Comparison of ENCODE assay signal across 20 mouse cellular contexts in genomic region chr2:134968380-134968779, GRCm38 (mm10).
A peak's percentile ranks its signal among the peaks of the same experiment; 100 is the strongest.
DNase-seq lines count a peak whose midpoint lies in the region; ATAC-seq and TF ChIP-seq lines count a peak whose summit lies in the region.
"Had no signal": no experiment of that assay in that cellular context is flagged by ENCODE, and none has a peak within 500 bp of the region (broad histone marks: within the 10 kb centered on the region; RNA-seq: fewer than 3 reads in every experiment).

No protein-coding gene starts in this region.

- no peaks in the 10 kb centered on the region for H3K36me3 ChIP-seq in stomach, postnatal 0 days (ENCODE audit: control insufficient read depth, insufficient read depth, low read length)
- H3K36me3 ChIP-seq: embryonic facial prominence, embryonic 10.5 days; embryonic facial prominence, embryonic 12.5 days; forebrain, embryonic 15.5 days; G1E had no signal

- peak; percentile 64; the same call in 1 of the 2 replicates for ATAC-seq in stomach, postnatal 0 days (ENCODE audit: low FRiP score, low TSS enrichment)
- ATAC-seq: CD4-positive, CD25-positive, alpha-beta regulatory T cell, adult 4 months; forebrain, embryonic 13.5 days; forebrain, embryonic 15.5 days; forebrain, postnatal 0 days had no signal

- H3K9me3 ChIP-seq in stomach, postnatal 0 days (ENCODE audit: control insufficient read depth, low read length): no peaks in the 10 kb centered on the region
- H3K9me3 ChIP-seq: embryonic facial prominence, embryonic 10.5 days; embryonic facial prominence, embryonic 12.5 days; forebrain, embryonic 13.5 days; forebrain, embryonic 15.5 days; G1E had no signal

- H3K27me3 ChIP-seq in stomach, postnatal 0 days (ENCODE audit: control insufficient read depth, insufficient read depth, low read length): no peaks in the 10 kb centered on the region
- H3K27me3 ChIP-seq: CH12.LX; embryonic facial prominence, embryonic 12.5 days; forebrain, embryonic 13.5 days; forebrain, embryonic 15.5 days had no signal

- WGBS in stomach, postnatal 0 days: 65% methylated on average over 3 of the region's 3 CpGs

- H3K4me1 ChIP-seq in stomach, postnatal 0 days (replicated peaks; ENCODE audit: control insufficient read depth, insufficient read depth): no peaks in the 10 kb centered on the region
- H3K4me1 ChIP-seq: embryonic facial prominence, embryonic 10.5 days; embryonic facial prominence, embryonic 12.5 days; forebrain, embryonic 13.5 days; forebrain, embryonic 15.5 days had no signal

- intact Hi-C loops in gastrocnemius, postnatal 14 days (cut with DNase I; ENCODE audit: low total_unique reads): no loop called here

- H3K27ac ChIP-seq in layer of hippocampus, adult 2 months: peak overlapping the region; percentile 6
- no peak overlapping the region for H3K27ac ChIP-seq in stomach, postnatal 0 days (replicated peaks)
- H3K27ac ChIP-seq: embryonic facial prominence, embryonic 10.5 days; embryonic facial prominence, embryonic 12.5 days; forebrain, embryonic 13.5 days; forebrain, embryonic 15.5 days had no signal

- no peak overlapping the region for H3K4me2 ChIP-seq in stomach, postnatal 0 days (replicated peaks; ENCODE audit: low read depth)
- H3K4me2 ChIP-seq: embryonic facial prominence, embryonic 12.5 days; forebrain, embryonic 13.5 days; forebrain, embryonic 15.5 days had no signal

- no peak for TF ChIP-seq CTCF in layer of hippocampus, adult 2 months (conservative IDR thresholded peaks at IDR 0.05)
- no peak for TF ChIP-seq CTCF in stomach, postnatal 0 days (IDR thresholded peaks at IDR 0.05; ENCODE audit: low read depth)

- no peak overlapping the region for H3K4me3 ChIP-seq in layer of hippocampus, adult 2 months
- H3K4me3 ChIP-seq in stomach, postnatal 0 days (ENCODE audit: low read depth, low read length): no peak overlapping the region
- H3K4me3 ChIP-seq: embryonic facial prominence, embryonic 10.5 days; embryonic facial prominence, embryonic 12.5 days; forebrain, embryonic 13.5 days; forebrain, embryonic 15.5 days had no signal

- DNase-seq in layer of hippocampus, adult 2 months (ENCODE audit: low spot score in 2 of 2): no peak
- DNase-seq in layer of hippocampus, postnatal 25 days (ENCODE audit: extremely low spot score in 1 of 2, low spot score in 1 of 2): no peak
- peak; percentile 20 for DNase-seq in NIH3T3 (ENCODE audit: low read depth)
- no peak for DNase-seq in stomach, postnatal 0 days (ENCODE audit: low spot score)
- no peak for DNase-seq in gastrocnemius, postnatal 14 days
- DNase-seq in ovary, postnatal 14 days (ENCODE audit: low spot score): no peak
- DNase-seq: adrenal gland, adult 2 months; adrenal gland, postnatal 10 days; adrenal gland, postnatal 25 days; cerebellum, adult 11-12 months; cerebellum, postnatal 10 days; cerebellum, postnatal 25 days; forebrain, postnatal 0 days had no signal

- no peak for TF ChIP-seq EP300 in stomach, postnatal 0 days (optimal IDR thresholded peaks at IDR 0.05)

- H3K9ac ChIP-seq in stomach, postnatal 0 days (ENCODE audit: low read length): no peak overlapping the region
- H3K9ac ChIP-seq: embryonic facial prominence, embryonic 12.5 days; forebrain, embryonic 13.5 days; forebrain, embryonic 15.5 days; forebrain, postnatal 0 days had no signal
